Mouse (Mus musculus) liver, postnatal 0 days (tissue): Measurements from ENCODE around the gene Madcam1. TPM values are rescaled to one million over a fixed set of nuclear protein-coding genes. Genes with fewer than 3 reads are reported as not detected.

Experiments
- ATAC-seq: fragments of 200-750 bp; cut with Nextera tagmentation; 2 replicates; pipeline ENCODE4 v1.8.0; 2017; ENCODE audit warnings: mild to moderate bottlenecking, moderate library complexity
- DNase-seq: peaks from one replicate; pipeline ENCODE4 v3.0.0-alpha.2; 2016
- H3K27ac ChIP-seq: fragments of 300-500 bp; sonication (generic); 2 replicates; pipeline ENCODE4 v1.5.1; 2014; ENCODE audit warnings: antibody characterized with exemption, moderate library complexity, mild to moderate bottlenecking, low read depth
- H3K27me3 ChIP-seq: fragments of 300-500 bp; sonication (generic); 2 replicates; pipeline ENCODE4 v1.6.1; 2014; ENCODE audit warnings: low read length, control low read depth, mixed read lengths; ENCODE audit not compliant: insufficient read depth
- H3K36me3 ChIP-seq: fragments of 300-500 bp; sonication (generic); replicated peaks from 2 replicates; pipeline ENCODE4 v1.6.1; 2014; ENCODE audit warnings: mild to moderate bottlenecking, control low read depth, low read length, moderate library complexity, mixed read lengths; ENCODE audit not compliant: insufficient read depth
- H3K4me1 ChIP-seq: fragments of 300-500 bp; sonication (generic); 2 replicates; pipeline ENCODE4 v1.6.1; 2014; ENCODE audit warnings: antibody characterized with exemption, mild to moderate bottlenecking, control low read depth; ENCODE audit not compliant: insufficient read depth
- H3K4me2 ChIP-seq: fragments of 300-500 bp; sonication (generic); 2 replicates; pipeline ENCODE4 v1.6.1; 2014; ENCODE audit warnings: low read depth, mild to moderate bottlenecking, low read length, moderate library complexity, mixed read lengths
- H3K4me3 ChIP-seq: fragments of 300-500 bp; sonication (generic); 2 replicates; pipeline ENCODE4 v1.5.1; 2014; ENCODE audit warnings: low read depth, low read length
- H3K9ac ChIP-seq: fragments of 300-500 bp; sonication (generic); replicated peaks from 2 replicates; pipeline ENCODE4 v1.6.1; 2014; ENCODE audit warnings: mild to moderate bottlenecking, moderate library complexity
- H3K9me3 ChIP-seq: fragments of 300-500 bp; sonication (generic); 2 replicates; pipeline ENCODE4 v1.6.1; 2016; ENCODE audit warnings: mild to moderate bottlenecking, control low read depth, low read length, mixed read lengths
- CTCF ChIP-seq: sonication (generic); IDR thresholded peaks from 2 replicates; pipeline ENCODE4 v1.5.1; 2016; ENCODE audit warnings: antibody characterized with exemption, low read depth
- EP300 ChIP-seq: IDR thresholded peaks from 2 replicates; pipeline ENCODE4 v1.6.1; 2016; ENCODE audit warnings: antibody characterized with exemption, low read depth, mild to moderate bottlenecking
- WGBS: fragments of 180-500 bp; shearing (Covaris S2); extraction: QIAGEN DNeasy Blood & Tissue Kit; methylation state at CpG from one replicate; pipeline ENCODE4 v1.1.7; 2014; ENCODE audit not compliant: insufficient replicate concordance; 5-methylcytosine and 5-hydroxymethylcytosine counted together
- polyA plus RNA-seq: library from polyadenylated mRNA; unstranded; fragments of >200 nt; fragmentation: Nextera tagmentation; extraction: Ambion mirVana; gene quantifications from 2 replicates; pipeline ENCODE4 v1.2.1, GENCODE M21; 2015

The Madcam1 gene
- polyA plus RNA-seq, 1 experiment from 2014 or later, result 0.19 TPM

- ATAC-seq (no peak), DNase-seq (no peak)
- H3K4me1 ChIP-seq, result peaks cover 13% of the 10 kb centered on the region
- 71% methylated on average over 6 of the region's 6 CpGs for WGBS
- no peak overlapping the region for H3K9ac ChIP-seq
- no peaks in the 10 kb centered on the region for H3K27me3 ChIP-seq
- H3K9me3 ChIP-seq, result no peaks in the 10 kb centered on the region
- H3K4me2 ChIP-seq, result no peak overlapping the region
- H3K27ac ChIP-seq, result no peak overlapping the region
- 0 out of 2 replicates have a peak, but pooled peaks cover 2% of the 10 kb centered on the region for H3K36me3 ChIP-seq
- TF ChIP-seq EP300 (no peak), CTCF (no peak)
- H3K4me3 ChIP-seq, result no peak overlapping the region
Measured at GRCm38 (mm10) chr10:79671396-79672087, 7.2 kb downstream of the Madcam1 start.

GRCm38 (mm10) chr10:79672088-79672455 is 7.7 kb downstream of the Madcam1 start:
- no peak for DNase-seq
- H3K4me2 ChIP-seq, result no peak overlapping the region
- H3K27ac ChIP-seq, result no peak overlapping the region
- H3K27me3 ChIP-seq, result no peaks in the 10 kb centered on the region
- no peak for TF ChIP-seq EP300
- TF ChIP-seq CTCF, result peak; percentile 21; the same call in 1 of the 2 replicates
- H3K36me3 ChIP-seq, result 0 out of 2 replicates have a peak, but pooled peaks cover 2% of the 10 kb centered on the region
- no peak overlapping the region for H3K4me3 ChIP-seq
- ATAC-seq, result no peak
- H3K4me1 ChIP-seq, result peaks cover 13% of the 10 kb centered on the region
- WGBS, result 60% methylated on average over 3 of the region's 3 CpGs
- H3K9ac ChIP-seq, result no peak overlapping the region
- H3K9me3 ChIP-seq, result no peaks in the 10 kb centered on the region

- H3K27me3 ChIP-seq, result no peaks in the 10 kb centered on the region
- no peaks in the 10 kb centered on the region for H3K9me3 ChIP-seq
- 0 out of 2 replicates have a peak, but pooled peaks cover 2% of the 10 kb centered on the region for H3K36me3 ChIP-seq
- no peak overlapping the region for H3K4me3 ChIP-seq
- no peak overlapping the region for H3K4me2 ChIP-seq
- no peak for DNase-seq
- TF ChIP-seq EP300 (no peak), CTCF (no peak)
- 83% methylated on average over 3 of the region's 3 CpGs for WGBS
- H3K9ac ChIP-seq, result no peak overlapping the region
- ATAC-seq, result no peak
- peaks cover 13% of the 10 kb centered on the region for H3K4me1 ChIP-seq
- H3K27ac ChIP-seq, result no peak overlapping the region
Measured at GRCm38 (mm10) chr10:79673054-79673453, 8.7 kb downstream of the Madcam1 start.

GRCm38 (mm10) chr10:79675346-79676035 is 11.1 kb downstream of the Madcam1 start:
- ATAC-seq (no peak), DNase-seq (no peak)
- 78% methylated on average over 44 of the region's 44 CpGs for WGBS
- TF ChIP-seq EP300, result no peak
- no peak for TF ChIP-seq CTCF
- Histone ChIP-seq H3K27ac (no peak overlapping the region), H3K9me3 (no peaks in the 10 kb centered on the region), H3K4me3 (no peak overlapping the region), H3K36me3 (0 out of 2 replicates have a peak, but pooled peaks cover 2% of the 10 kb centered on the region), H3K4me2 (no peak overlapping the region), H3K4me1 (peaks cover 8% of the 10 kb centered on the region), H3K9ac (no peak overlapping the region), H3K27me3 (no peaks in the 10 kb centered on the region)

DNA sequence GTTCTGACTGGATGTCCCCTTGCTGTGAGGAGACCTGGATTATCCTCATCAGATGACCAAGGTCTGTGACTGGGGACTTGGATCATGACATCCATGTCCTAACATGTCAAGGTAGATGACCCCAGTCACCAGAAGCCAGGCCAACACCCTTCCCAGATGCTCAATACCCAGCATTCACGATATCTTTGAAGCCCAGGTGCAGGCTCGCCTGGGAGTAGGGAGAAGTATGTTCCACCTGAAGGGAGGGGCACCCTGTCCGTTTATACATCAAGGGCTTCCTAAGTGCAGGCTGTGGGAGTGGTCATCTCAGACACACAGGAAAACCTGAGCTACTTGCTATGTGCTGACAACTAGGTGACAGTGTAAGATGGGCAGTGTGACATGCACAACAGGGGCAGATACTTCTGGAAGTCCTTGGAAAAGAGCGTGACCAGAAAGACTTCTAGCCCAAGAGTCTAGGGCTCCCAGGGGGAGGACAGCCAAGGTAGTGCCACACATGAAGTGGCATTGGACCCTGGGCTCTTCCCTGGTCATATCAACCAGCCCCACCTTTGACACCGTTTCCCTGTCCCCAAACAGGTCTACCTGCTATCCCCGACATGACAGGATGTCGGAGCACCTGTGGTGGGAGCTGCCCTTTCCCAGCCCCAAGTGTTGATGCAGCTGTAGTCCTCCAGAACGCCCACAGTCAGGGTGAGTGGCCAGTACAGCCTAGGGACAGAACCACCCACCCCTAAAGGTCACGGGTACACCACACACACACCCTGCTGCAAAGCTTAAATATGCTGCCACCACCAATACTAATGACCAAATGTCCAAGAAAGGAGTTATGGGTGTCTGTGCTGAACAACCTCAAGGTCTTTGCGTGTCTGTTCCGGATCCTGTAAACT is 16.5 kb downstream of the Madcam1 start:
- Histone ChIP-seq H3K4me1 (peaks cover 32% of the 10 kb centered on the region), H3K27ac (peak overlapping the region; percentile 97), H3K27me3 (no peaks in the 10 kb centered on the region), H3K9me3 (no peaks in the 10 kb centered on the region), H3K4me3 (peak overlapping the region; percentile 88), H3K36me3 (peaks cover 15% of the 10 kb centered on the region), H3K9ac (peak overlapping the region; percentile 91), H3K4me2 (peak overlapping the region; percentile 85)
- no peak for TF ChIP-seq EP300
- TF ChIP-seq CTCF, result no peak
- peak; percentile 13 for ATAC-seq
- WGBS, result 26% methylated on average over 11 of the region's 11 CpGs
- DNase-seq, result peak; percentile 45
